Mouse (Mus musculus): Measurements from ENCODE around the gene Lrp2. TPM values are rescaled to one million over a fixed set of nuclear protein-coding genes. Genes with fewer than 3 reads are reported as not detected.

Lrp2 gene
- polyA plus RNA-seq, 1 experiment from 2014 or later: 37.5 TPM

DNA sequence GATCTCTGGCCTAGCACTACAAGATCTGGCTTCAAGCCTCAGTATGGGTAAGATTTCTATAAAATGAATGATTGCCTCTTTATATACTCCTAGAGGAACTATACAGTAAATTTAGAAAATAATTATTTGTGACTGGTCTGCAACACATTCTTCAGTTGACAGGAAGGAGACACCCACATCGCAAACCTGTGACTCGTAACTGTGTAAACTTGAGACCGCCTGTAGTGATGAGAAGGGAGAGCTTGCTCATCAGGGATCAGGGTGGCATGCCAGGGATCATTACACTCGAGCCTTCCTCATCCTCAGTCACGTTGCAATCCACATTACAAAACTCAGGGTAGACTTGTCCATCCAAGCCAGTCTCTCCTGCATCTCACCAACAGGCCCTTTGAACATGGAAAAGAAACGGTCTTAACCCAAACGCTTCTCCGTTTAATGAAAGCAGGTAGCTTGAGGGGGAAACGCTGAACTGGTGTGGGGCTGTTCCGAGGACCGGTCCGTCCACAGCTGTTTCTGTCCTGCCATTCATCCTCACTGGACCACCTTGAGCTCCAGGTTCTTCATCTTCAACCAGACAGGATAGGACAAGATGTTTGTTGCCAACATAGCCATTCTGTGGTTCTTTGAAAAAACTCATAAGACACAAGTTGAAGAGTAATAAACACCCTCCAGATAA lies 189.0 kb downstream of the Lrp2 start:
- no peak overlapping the region for H3K4me2 ChIP-seq (ENCODE audit: low read length)
- WGBS: 70% methylated on average over 12 of the region's 12 CpGs
- H3K27ac ChIP-seq: no peak overlapping the region
- TF ChIP-seq CTCF (IDR thresholded peaks at IDR 0.05; ENCODE audit: low read depth): no peak
- ATAC-seq (replicated peaks; ENCODE audit: low FRiP score, low read depth) (no peak), DNase-seq (ENCODE audit: low spot score) (no peak)
- H3K9me3 ChIP-seq (replicated peaks; ENCODE audit: low read length): no peaks in the 10 kb centered on the region
- no peaks in the 10 kb centered on the region for H3K36me3 ChIP-seq (ENCODE audit: insufficient read depth, low read length)
- no peak overlapping the region for H3K4me3 ChIP-seq (replicated peaks; ENCODE audit: low read depth, low read length)
- no peaks in the 10 kb centered on the region for H3K27me3 ChIP-seq (ENCODE audit: insufficient read depth, low read length)
- no peak overlapping the region for H3K9ac ChIP-seq (ENCODE audit: low read depth, low read length)
- H3K4me1 ChIP-seq (replicated peaks; ENCODE audit: insufficient read depth, low read length): no peaks in the 10 kb centered on the region

DNA sequence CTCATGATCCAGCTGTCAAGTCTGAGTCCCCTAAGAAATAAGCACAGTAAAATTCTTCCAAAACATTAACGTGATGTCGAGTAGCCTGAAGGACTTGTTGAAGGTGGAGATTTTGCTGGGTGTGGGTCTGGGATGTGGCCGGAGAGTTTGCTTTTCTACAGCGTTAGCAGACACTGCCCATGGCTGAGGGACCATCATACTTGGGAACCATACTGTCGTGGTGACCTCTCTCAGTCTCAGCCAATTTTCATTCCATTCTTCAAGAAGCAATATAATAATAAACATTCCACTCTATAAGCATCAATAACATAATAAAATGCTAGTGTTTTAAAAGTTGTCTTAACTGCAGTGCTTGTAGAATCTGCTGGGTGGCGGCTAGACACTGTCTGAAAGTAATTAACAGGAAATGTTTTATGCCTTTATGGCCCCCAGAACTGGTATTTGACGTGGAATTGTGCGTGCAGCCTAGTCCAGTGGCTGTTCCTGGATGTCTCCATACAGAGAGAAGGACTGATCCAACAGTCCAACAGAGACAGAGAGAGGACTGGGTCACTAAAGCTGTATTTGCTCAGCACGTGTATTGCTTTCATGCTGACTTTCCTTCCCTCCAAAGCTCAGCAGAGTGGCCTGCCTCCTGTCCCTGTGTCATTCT lies 190.1 kb downstream of the Lrp2 start:
- no peak for TF ChIP-seq CTCF (IDR thresholded peaks at IDR 0.05; ENCODE audit: low read depth)
- Histone ChIP-seq H3K4me1 (replicated peaks; ENCODE audit: insufficient read depth, low read length) (no peaks in the 10 kb centered on the region), H3K4me2 (ENCODE audit: low read length) (no peak overlapping the region), H3K27ac (no peak overlapping the region), H3K36me3 (ENCODE audit: insufficient read depth, low read length) (no peaks in the 10 kb centered on the region), H3K27me3 (ENCODE audit: insufficient read depth, low read length) (no peaks in the 10 kb centered on the region), H3K9me3 (replicated peaks; ENCODE audit: low read length) (no peaks in the 10 kb centered on the region), H3K4me3 (replicated peaks; ENCODE audit: low read depth, low read length) (no peak overlapping the region), H3K9ac (ENCODE audit: low read depth, low read length) (no peak overlapping the region)
- 42% methylated on average over 9 of the region's 9 CpGs for WGBS
- no peak for DNase-seq (ENCODE audit: low spot score)
- no peak for ATAC-seq (replicated peaks; ENCODE audit: low FRiP score, low read depth)

DNA sequence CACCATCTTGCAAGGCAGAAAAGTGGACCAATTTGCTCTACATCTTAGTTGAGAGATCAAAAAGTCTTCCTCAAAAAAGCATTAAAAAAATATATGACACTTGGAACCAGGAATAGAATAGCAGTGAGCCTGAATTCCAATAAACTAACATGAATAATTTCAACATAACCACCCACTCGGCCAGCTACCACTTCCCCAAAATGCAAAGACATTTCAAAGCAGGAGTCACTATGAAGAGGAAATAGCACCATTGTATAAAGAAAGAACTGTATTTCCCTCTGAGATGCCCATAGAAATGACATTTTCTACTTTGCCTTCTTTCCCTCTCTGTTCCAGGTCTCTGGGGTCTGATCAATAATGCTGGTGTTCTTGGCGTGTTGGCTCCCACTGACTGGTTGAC lies 191.9 kb downstream of the Lrp2 start:
- no peak overlapping the region for H3K4me3 ChIP-seq (replicated peaks; ENCODE audit: low read depth, low read length)
- H3K36me3 ChIP-seq (ENCODE audit: insufficient read depth, low read length): no peaks in the 10 kb centered on the region
- no peak overlapping the region for H3K9ac ChIP-seq (ENCODE audit: low read depth, low read length)
- no peak overlapping the region for H3K4me2 ChIP-seq (ENCODE audit: low read length)
- H3K27ac ChIP-seq: no peak overlapping the region
- WGBS: 87% methylated on average over 2 of the region's 2 CpGs
- ATAC-seq (replicated peaks; ENCODE audit: low FRiP score, low read depth) (no peak), DNase-seq (ENCODE audit: low spot score) (no peak)
- no peaks in the 10 kb centered on the region for H3K27me3 ChIP-seq (ENCODE audit: insufficient read depth, low read length)
- H3K9me3 ChIP-seq (replicated peaks; ENCODE audit: low read length): no peaks in the 10 kb centered on the region
- TF ChIP-seq CTCF (IDR thresholded peaks at IDR 0.05; ENCODE audit: low read depth): no peak
- H3K4me1 ChIP-seq (replicated peaks; ENCODE audit: insufficient read depth, low read length): no peaks in the 10 kb centered on the region

DNA sequence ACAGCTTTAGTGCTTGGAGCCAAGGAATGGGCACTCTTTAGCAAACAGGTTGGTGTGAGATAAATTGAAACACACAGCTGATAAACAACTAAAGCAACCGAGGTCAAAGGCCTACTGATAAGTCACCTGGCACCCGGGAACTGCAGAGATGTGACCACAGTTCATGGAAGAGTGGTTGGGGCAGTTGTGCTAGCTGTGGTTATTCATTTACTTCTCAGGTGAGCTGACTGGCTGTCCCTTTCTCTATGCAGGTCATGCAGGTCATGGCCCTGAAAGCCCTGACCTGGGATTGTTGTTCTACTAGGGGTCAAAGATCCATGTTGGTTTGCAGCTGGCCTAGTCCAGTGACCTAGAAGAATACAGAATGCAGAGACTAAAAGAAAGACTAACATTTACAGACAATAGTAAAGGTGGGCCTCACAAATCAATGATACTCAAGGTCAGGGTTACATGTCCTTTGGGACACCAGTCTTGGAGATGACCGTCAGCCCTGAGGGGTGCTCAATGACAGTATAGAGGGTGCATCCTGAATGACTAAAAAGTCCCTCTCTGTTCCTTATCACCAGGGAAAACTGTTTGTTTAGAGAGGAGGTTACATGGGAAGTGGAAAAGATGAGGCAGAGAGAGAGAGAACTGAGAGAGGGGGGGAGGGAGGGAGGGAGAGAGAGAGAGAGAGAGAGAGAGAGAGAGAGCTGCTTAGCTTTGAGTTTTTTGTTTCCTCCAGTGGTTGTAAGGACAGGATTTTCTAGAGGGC lies 199.6 kb downstream of the Lrp2 start:
- Histone ChIP-seq H3K36me3 (ENCODE audit: insufficient read depth, low read length) (no peaks in the 10 kb centered on the region), H3K27ac (no peak overlapping the region), H3K4me2 (ENCODE audit: low read length) (no peak overlapping the region), H3K9ac (ENCODE audit: low read depth, low read length) (no peak overlapping the region), H3K4me3 (replicated peaks; ENCODE audit: low read depth, low read length) (no peak overlapping the region), H3K4me1 (replicated peaks; ENCODE audit: insufficient read depth, low read length) (no peaks in the 10 kb centered on the region), H3K27me3 (ENCODE audit: insufficient read depth, low read length) (no peaks in the 10 kb centered on the region), H3K9me3 (replicated peaks; ENCODE audit: low read length) (no peaks in the 10 kb centered on the region)
- ATAC-seq (replicated peaks; ENCODE audit: low FRiP score, low read depth) (peak; percentile 40; the same call in 1 of the 2 replicates), DNase-seq (ENCODE audit: low spot score) (no peak)
- TF ChIP-seq CTCF (IDR thresholded peaks at IDR 0.05; ENCODE audit: low read depth): no peak
- WGBS: 53% methylated on average over 3 of the region's 3 CpGs

DNA sequence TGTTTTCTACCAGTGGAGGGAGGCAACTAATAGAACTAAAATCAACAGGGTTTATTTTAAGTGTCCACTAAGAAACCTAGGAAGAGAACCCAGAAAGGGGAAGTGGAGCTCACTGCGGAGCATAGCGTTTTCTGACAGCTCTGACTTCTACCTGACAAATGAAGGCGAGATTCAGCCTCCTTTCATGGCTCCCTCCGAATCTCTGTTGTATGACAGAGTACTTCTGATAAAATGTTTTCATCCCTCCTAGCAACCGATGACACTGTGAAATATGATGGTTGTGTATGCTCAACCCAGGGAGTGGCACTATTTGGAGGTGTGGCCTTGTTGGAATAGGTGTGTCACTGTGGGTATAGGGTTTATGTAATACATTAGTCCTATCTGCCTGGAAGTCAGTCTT lies 203.0 kb downstream of the Lrp2 start:
- Histone ChIP-seq H3K36me3 (ENCODE audit: insufficient read depth, low read length) (no peaks in the 10 kb centered on the region), H3K9ac (ENCODE audit: low read depth, low read length) (no peak overlapping the region), H3K4me1 (replicated peaks; ENCODE audit: insufficient read depth, low read length) (no peaks in the 10 kb centered on the region), H3K9me3 (replicated peaks; ENCODE audit: low read length) (no peaks in the 10 kb centered on the region), H3K4me2 (ENCODE audit: low read length) (no peak overlapping the region), H3K27me3 (ENCODE audit: insufficient read depth, low read length) (no peaks in the 10 kb centered on the region), H3K27ac (no peak overlapping the region), H3K4me3 (replicated peaks; ENCODE audit: low read depth, low read length) (no peak overlapping the region)
- TF ChIP-seq CTCF (IDR thresholded peaks at IDR 0.05; ENCODE audit: low read depth): no peak
- WGBS: 85% methylated on average over 5 of the region's 5 CpGs
- no peak for ATAC-seq (replicated peaks; ENCODE audit: low FRiP score, low read depth)
- no peak for DNase-seq (ENCODE audit: low spot score)

DNA sequence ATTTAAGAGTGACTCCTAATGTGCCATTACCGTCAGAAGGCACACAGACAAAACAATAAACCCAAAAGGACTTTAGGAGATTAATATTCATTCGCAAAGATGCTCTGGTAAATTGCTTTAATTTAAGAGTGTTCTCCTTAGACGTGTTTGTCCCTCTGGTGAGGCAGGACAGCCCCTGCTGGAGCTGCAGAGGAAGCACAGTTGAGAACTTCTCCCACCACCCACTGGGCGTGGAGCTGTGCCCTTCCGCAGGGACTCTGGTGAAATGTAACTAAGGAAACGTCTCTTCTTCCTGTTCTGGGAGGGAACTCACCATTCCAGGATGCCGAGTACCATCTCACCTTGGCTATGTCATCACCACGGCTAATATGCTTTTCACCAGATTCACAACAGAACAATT lies 204.1 kb downstream of the Lrp2 start:
- no peak overlapping the region for H3K4me3 ChIP-seq (replicated peaks; ENCODE audit: low read depth, low read length)
- no peaks in the 10 kb centered on the region for H3K4me1 ChIP-seq (replicated peaks; ENCODE audit: insufficient read depth, low read length)
- no peaks in the 10 kb centered on the region for H3K36me3 ChIP-seq (ENCODE audit: insufficient read depth, low read length)
- no peak overlapping the region for H3K9ac ChIP-seq (ENCODE audit: low read depth, low read length)
- H3K4me2 ChIP-seq (ENCODE audit: low read length): no peak overlapping the region
- no peaks in the 10 kb centered on the region for H3K27me3 ChIP-seq (ENCODE audit: insufficient read depth, low read length)
- no peaks in the 10 kb centered on the region for H3K9me3 ChIP-seq (replicated peaks; ENCODE audit: low read length)
- no peak overlapping the region for H3K27ac ChIP-seq
- ATAC-seq (replicated peaks; ENCODE audit: low FRiP score, low read depth) (no peak), DNase-seq (ENCODE audit: low spot score) (peak; percentile 50)
- 46% methylated on average over 8 of the region's 8 CpGs for WGBS
- peak; percentile 64 for TF ChIP-seq CTCF (IDR thresholded peaks at IDR 0.05; ENCODE audit: low read depth)

Data from kidney, postnatal 0 days (tissue).